Mouse (Mus musculus): Measurements from ENCODE around the gene Vmn1r131.
"Not testable (repeated sequence)": the region's sequence is repeated elsewhere in the genome, so short reads cannot be mapped to it uniquely, and the experiment has no call there.

The Vmn1r131 gene

GRCm38 (mm10) chr7:21545990-21546389 is at the start of gene Vmn1r131:
Vmn1r131 (minus strand) TSS chr7:21546090.
- not testable (repeated sequence) for DNase-seq (ENCODE audit: low spot score)

GRCm38 (mm10) chr7:21511480-21511879 is 34.4 kb downstream of the Vmn1r131 start, which contains the start of gene Vmn1r130:
Vmn1r130 (plus strand) TSS chr7:21511780.
- not testable (repeated sequence) for DNase-seq (ENCODE audit: low spot score)

All from yolk sac, embryonic 10.5 days (tissue).